Mouse (Mus musculus) spleen, adult 2 months (tissue): ENCODE measurements around the gene D17H6S53E.

Experiments used
- CTCF ChIP-seq: fragments of 200-500 bp; IDR thresholded peaks from 2 replicates; pipeline ENCODE4 v1.5.1; 2011; ENCODE audit warnings: mild to moderate bottlenecking, inconsistent platforms; ENCODE audit not compliant: insufficient read depth, insufficient read length, insufficient replicate concordance; ENCODE audit errors: extremely low read depth
- POLR2A ChIP-seq: fragments of 200-500 bp; IDR thresholded peaks from 2 replicates; pipeline ENCODE4 v1.6.1; 2011; ENCODE audit warnings: low read depth, low read length, inconsistent platforms

- TF ChIP-seq POLR2A, result no peak
- peak; percentile 22; the same call in 1 of the 2 replicates for TF ChIP-seq CTCF
Measured at GRCm38 (mm10) chr17:35077786-35078233, 48.4 kb upstream of the D17H6S53E start, which contains the start of gene Ly6g6d.
